Mouse (Mus musculus): Measurements from ENCODE around the gene Pex10.

DNA sequence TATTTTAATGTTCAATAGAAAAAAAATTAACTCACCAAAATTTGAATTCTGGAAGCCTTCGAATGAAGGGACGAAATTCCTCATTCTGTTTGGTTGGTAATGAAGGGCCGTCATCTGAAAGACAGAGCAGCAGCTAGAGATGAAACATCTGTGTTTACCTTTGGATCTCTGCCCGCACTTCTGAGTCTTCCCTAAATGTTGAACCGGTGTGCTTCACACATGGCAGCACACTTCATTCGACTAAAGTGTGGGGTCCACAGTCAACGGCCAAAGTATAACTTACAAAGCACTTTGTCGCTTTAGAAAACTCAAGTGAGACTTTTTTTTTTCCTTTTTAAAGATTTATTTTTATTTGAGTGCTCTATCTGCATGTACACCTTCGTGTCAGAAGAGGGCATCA is 9.9 kb downstream of the Pex10 start:
- TF ChIP-seq CTCF (IDR thresholded peaks at IDR 0.05; ENCODE audit: low read depth) (no peak), EP300 (IDR thresholded peaks at IDR 0.05; ENCODE audit: low read depth) (no peak)

All from liver, postnatal 0 days (tissue).